Mouse (Mus musculus) embryonic facial prominence, embryonic 14.5 days (tissue): ENCODE measurements at regions not wholly inside any gene's neighbourhood (a gene's known extent, or its start where the extent isn't known, plus 50 kb on each side); places are given as distances from the start of the nearest gene placed in this dataset.
A peak's percentile ranks its signal among the peaks of the same experiment; 100 is the strongest.

Experiments used
- ATAC-seq: fragments of 200-750 bp; cut with Nextera tagmentation; 2 replicates; pipeline ENCODE4 v1.8.0; 2017; ENCODE audit warnings: low read depth, moderate number of reproducible peaks, moderate TSS enrichment
- DNase-seq: peaks from one replicate; pipeline ENCODE4 v3.0.0-alpha.2; 2015; ENCODE audit warnings: low spot score
- H3K27ac ChIP-seq: fragments of 300-500 bp; sonication (generic); replicated peaks from 2 replicates; pipeline ENCODE4 v1.5.1; 2014; ENCODE audit warnings: low read depth, mild to moderate bottlenecking, low read length, moderate library complexity
- H3K27me3 ChIP-seq: fragments of 300-500 bp; sonication (generic); replicated peaks from 2 replicates; pipeline ENCODE4 v1.6.1; 2014; ENCODE audit warnings: low read length; ENCODE audit not compliant: control insufficient read depth, insufficient read depth
- H3K36me3 ChIP-seq: fragments of 300-500 bp; sonication (generic); 2 replicates; pipeline ENCODE4 v1.6.1; 2014; ENCODE audit warnings: low read length, mixed read lengths; ENCODE audit not compliant: control insufficient read depth, insufficient read depth
- H3K4me1 ChIP-seq: fragments of 300-500 bp; sonication (generic); 2 replicates; pipeline ENCODE4 v1.6.1; 2014; ENCODE audit warnings: antibody characterized with exemption, low read length; ENCODE audit not compliant: control insufficient read depth, insufficient read depth
- H3K4me2 ChIP-seq: fragments of 300-500 bp; sonication (generic); 2 replicates; pipeline ENCODE4 v1.6.1; 2014; ENCODE audit warnings: low read depth, mild to moderate bottlenecking, low read length, moderate library complexity, mixed read lengths
- H3K4me3 ChIP-seq: fragments of 300-500 bp; sonication (generic); 2 replicates; pipeline ENCODE4 v1.5.1; 2014; ENCODE audit warnings: low read depth, mild to moderate bottlenecking, low read length
- H3K9ac ChIP-seq: fragments of 300-500 bp; sonication (generic); 2 replicates; pipeline ENCODE4 v1.6.1; 2014; ENCODE audit warnings: low read depth, mild to moderate bottlenecking, low read length, moderate library complexity, mixed read lengths
- H3K9me3 ChIP-seq: fragments of 300-500 bp; sonication (generic); 2 replicates; pipeline ENCODE4 v1.6.1; 2016; ENCODE audit warnings: low read length; ENCODE audit not compliant: control insufficient read depth
- WGBS: fragments of 180-500 bp; shearing (Covaris S2); extraction: QIAGEN DNeasy Blood & Tissue Kit; methylation state at CpG from one replicate; pipeline ENCODE4 v1.1.7; 2014; 5-methylcytosine and 5-hydroxymethylcytosine counted together

GRCm38 (mm10) chr8:126831312-126832162 lies 114.1 kb downstream of the Tomm20 start:
- Histone ChIP-seq H3K4me3 (no peak overlapping the region), H3K36me3 (no peaks in the 10 kb centered on the region), H3K9me3 (no peaks in the 10 kb centered on the region), H3K4me1 (peaks cover 58% of the 10 kb centered on the region), H3K27me3 (no peaks in the 10 kb centered on the region), H3K4me2 (no peak overlapping the region), H3K9ac (no peak overlapping the region), H3K27ac (peak overlapping the region; percentile 92)
- no peak for ATAC-seq
- DNase-seq: no peak
- WGBS: 70% methylated on average over 14 of the region's 16 CpGs

GRCm38 (mm10) chr8:126830242-126830530 lies 115.5 kb downstream of the Tomm20 start:
- ATAC-seq (no peak), DNase-seq (no peak)
- Histone ChIP-seq H3K4me2 (no peak overlapping the region), H3K27ac (0 out of 2 replicates have a peak overlapping the region, but pooled peaks have one; percentile 6), H3K36me3 (no peaks in the 10 kb centered on the region), H3K9ac (no peak overlapping the region), H3K9me3 (no peaks in the 10 kb centered on the region), H3K27me3 (no peaks in the 10 kb centered on the region), H3K4me1 (peaks cover 64% of the 10 kb centered on the region), H3K4me3 (no peak overlapping the region)
- WGBS: 67% methylated on average over 5 of the region's 5 CpGs

GRCm38 (mm10) chr8:126829376-126830241 lies 116.0 kb downstream of the Tomm20 start:
- H3K4me2 ChIP-seq: no peak overlapping the region
- H3K27ac ChIP-seq: 0 out of 2 replicates have a peak overlapping the region, but pooled peaks have one; percentile 6
- H3K27me3 ChIP-seq: no peaks in the 10 kb centered on the region
- H3K4me3 ChIP-seq: no peak overlapping the region
- 70% methylated on average over 17 of the region's 17 CpGs for WGBS
- H3K9ac ChIP-seq: no peak overlapping the region
- no peaks in the 10 kb centered on the region for H3K9me3 ChIP-seq
- H3K4me1 ChIP-seq: peaks cover 66% of the 10 kb centered on the region
- H3K36me3 ChIP-seq: no peaks in the 10 kb centered on the region
- ATAC-seq: no peak
- peak; percentile 45 for DNase-seq

- H3K27me3 ChIP-seq: no peaks in the 10 kb centered on the region
- no peak overlapping the region for H3K4me3 ChIP-seq
- H3K27ac ChIP-seq: peak overlapping the region; percentile 96
- DNase-seq: peak; percentile 56
- peaks cover 56% of the 10 kb centered on the region for H3K4me1 ChIP-seq
- H3K36me3 ChIP-seq: no peaks in the 10 kb centered on the region
- H3K9ac ChIP-seq: no peak overlapping the region
- no peaks in the 10 kb centered on the region for H3K9me3 ChIP-seq
- H3K4me2 ChIP-seq: no peak overlapping the region
- ATAC-seq: no peak
- 35% methylated on average over 6 of the region's 6 CpGs for WGBS
These were observed 117.8 kb downstream of the Tomm20 start for GRCm38 (mm10) chr8:126827681-126828383.

- no peak overlapping the region for H3K4me3 ChIP-seq
- H3K27me3 ChIP-seq: no peaks in the 10 kb centered on the region
- DNase-seq (peak; percentile 96), ATAC-seq (peak; percentile 92)
- WGBS: 5% methylated on average over 11 of the region's 11 CpGs
- H3K4me2 ChIP-seq: no peak overlapping the region; the same call in 1 of the 2 replicates
- peak overlapping the region; percentile 96 for H3K27ac ChIP-seq
- peak overlapping the region; percentile 20 for H3K9ac ChIP-seq
- H3K36me3 ChIP-seq: no peaks in the 10 kb centered on the region
- H3K4me1 ChIP-seq: peaks cover 47% of the 10 kb centered on the region
- H3K9me3 ChIP-seq: no peaks in the 10 kb centered on the region
These were observed 119.0 kb downstream of the Tomm20 start for GRCm38 (mm10) chr8:126826328-126827285.

GRCm38 (mm10) chr8:126825877-126826276 lies 119.8 kb downstream of the Tomm20 start:
- no peaks in the 10 kb centered on the region for H3K36me3 ChIP-seq
- peak; percentile 84 for DNase-seq
- peaks cover 43% of the 10 kb centered on the region for H3K4me1 ChIP-seq
- no peak overlapping the region for H3K4me3 ChIP-seq
- peak overlapping the region; percentile 20 for H3K9ac ChIP-seq
- peak; percentile 76 for ATAC-seq
- H3K27me3 ChIP-seq: no peaks in the 10 kb centered on the region
- WGBS: 0% methylated on average over 3 of the region's 3 CpGs
- peak overlapping the region; percentile 96 for H3K27ac ChIP-seq
- H3K4me2 ChIP-seq: no peak overlapping the region
- no peaks in the 10 kb centered on the region for H3K9me3 ChIP-seq

GRCm38 (mm10) chr8:126824575-126825208 lies 121.0 kb downstream of the Tomm20 start:
- Histone ChIP-seq H3K27me3 (no peaks in the 10 kb centered on the region), H3K36me3 (no peaks in the 10 kb centered on the region), H3K9ac (0 out of 2 replicates have a peak overlapping the region, but pooled peaks have one; percentile 15), H3K4me2 (no peak overlapping the region), H3K9me3 (no peaks in the 10 kb centered on the region), H3K4me1 (peaks cover 40% of the 10 kb centered on the region), H3K4me3 (no peak overlapping the region), H3K27ac (peak overlapping the region; percentile 96)
- peak; percentile 85 for DNase-seq
- ATAC-seq: peak; percentile 51
- 36% methylated on average over 10 of the region's 10 CpGs for WGBS
